8 mouse cellular contexts compared by ENCODE assay signal in the genomic region with DNA sequence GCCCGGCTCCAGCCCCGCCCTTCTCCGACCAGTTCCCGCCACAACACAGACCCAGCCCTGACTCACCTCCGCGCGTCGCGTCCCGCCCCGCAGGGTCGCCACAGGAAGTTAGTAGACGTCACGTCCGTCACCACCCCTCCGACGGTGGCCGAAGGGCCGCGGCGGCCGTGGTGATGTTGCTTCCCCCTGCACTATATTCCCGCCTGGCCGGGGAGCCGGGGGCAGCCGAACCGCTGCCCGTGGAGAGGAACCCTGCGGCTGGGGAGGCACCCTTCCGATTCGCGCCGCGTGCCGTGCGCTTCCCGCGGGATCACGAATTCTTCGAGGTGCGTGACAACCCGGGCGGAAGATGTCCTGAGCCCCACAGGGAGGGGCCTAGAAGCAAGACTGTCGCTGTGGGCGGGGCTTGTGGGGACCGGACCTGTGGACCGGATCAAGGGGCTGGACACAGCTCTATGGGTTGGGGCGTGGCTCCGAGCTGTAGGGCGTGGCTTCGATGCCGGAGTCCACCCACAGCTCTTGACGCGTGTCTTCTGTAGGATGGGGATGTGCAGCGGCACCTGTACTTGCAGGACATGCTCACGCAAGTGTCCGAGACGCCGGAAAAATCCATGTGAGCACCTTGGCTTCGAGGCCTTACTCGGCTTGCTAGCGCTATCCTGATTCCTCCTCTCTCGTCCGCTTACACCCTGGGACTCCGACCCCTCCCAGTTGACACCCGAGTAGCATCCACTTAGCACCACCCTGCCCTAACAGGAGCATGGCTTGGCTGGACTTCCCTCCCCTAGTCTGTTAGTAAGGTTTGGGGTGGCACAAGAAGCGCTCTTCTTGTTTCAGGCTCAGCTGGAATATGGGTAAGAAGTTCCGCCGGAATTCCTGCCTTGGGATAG. TPM values are rescaled to one million over a fixed set of nuclear protein-coding genes. Genes with fewer than 3 reads are reported as not detected.
A peak's percentile ranks its signal among the peaks of the same experiment; 100 is the strongest.
DNase-seq lines count a peak whose midpoint lies in the region; ATAC-seq and TF ChIP-seq lines count a peak whose summit lies in the region.

Zfp511 (plus strand) TSS at position 111 of the 890 bp plus-strand sequence.
Tubgcp2 (minus strand) TSS at position 389 of the 890 bp plus-strand sequence.

- peak within 1 kb of the TSS; percentile 84 for H3K4me3 ChIP-seq in gastrocnemius, adult 2 months
- peak within 1 kb of the TSS; percentile 62 for H3K4me3 ChIP-seq in hindbrain, postnatal 0 days (ENCODE audit: low read length)
- H3K4me3 ChIP-seq in left cerebral cortex, adult 2 months, result peak within 1 kb of the TSS; percentile 59

- intact Hi-C loops in gastrocnemius, adult 2 months (cut with DNase I), result loop anchor here (5.0 kb wide), 1 partner anchor 81 kb away; the partner anchor contains the start of genes Echs1 and Paox
- intact Hi-C loops in left cerebral cortex, adult 2 months (cut with DNase I), result loop anchor here (2.0 kb wide), 1 partner anchor 58 kb away; the partner anchor contains the start of gene 6430531B16Rik

- peak within 1 kb of the TSS; percentile 77 for H3K4me2 ChIP-seq in hindbrain, postnatal 0 days (ENCODE audit: low read depth, low read length)

- WGBS in hindbrain, postnatal 0 days, result 1% methylated on average over 68 of the region's 69 CpGs

- H3K9ac ChIP-seq in hindbrain, postnatal 0 days (replicated peaks; ENCODE audit: low read length), result peak within 1 kb of the TSS; percentile 77

- peaks cover 7% of the 10 kb centered on the region for H3K4me1 ChIP-seq in hindbrain, postnatal 0 days (ENCODE audit: insufficient read depth, low read length)

- peak within 1 kb of the TSS; percentile 97 for H3K27ac ChIP-seq in gastrocnemius, adult 2 months
- H3K27ac ChIP-seq in hindbrain, postnatal 0 days, result peak within 1 kb of the TSS; percentile 87
- H3K27ac ChIP-seq in left cerebral cortex, adult 2 months, result peak within 1 kb of the TSS; percentile 94

- peak; percentile 90 for ATAC-seq in common myeloid progenitor, adult 5-6 weeks (replicated peaks; ENCODE audit: low read depth, poor library complexity, severe bottlenecking)
- ATAC-seq in hindbrain, postnatal 0 days, result peak; percentile 96
- peak; percentile 93 for ATAC-seq in megakaryocyte, adult 5-6 weeks (ENCODE audit: poor library complexity, severe bottlenecking)

- DNase-seq in ZHBTc4 (ENCODE audit: low read depth, low spot score), result peak; percentile 99
- DNase-seq in gastrocnemius, adult 2 months, result peak; percentile 98
- DNase-seq in hindbrain, postnatal 0 days (ENCODE audit: low spot score), result peak; percentile 95
- peak; percentile 91 to 93 for DNase-seq in left cerebral cortex, adult 2 months (ENCODE audit: extremely low spot score in 1 of 2, low spot score in 2 of 2)
- peak; percentile 93 to 97 for DNase-seq in right cerebral cortex, adult 2 months (ENCODE audit: low spot score in 2 of 2)
- DNase-seq in urinary bladder, postnatal 14 days (ENCODE audit: low spot score), result peak; percentile 98

- no peaks in the 10 kb centered on the region for H3K9me3 ChIP-seq in hindbrain, postnatal 0 days (ENCODE audit: low read length)

- H3K27me3 ChIP-seq in hindbrain, postnatal 0 days (ENCODE audit: insufficient read depth, low read length), result no peaks in the 10 kb centered on the region

- peaks cover 19% of the 10 kb centered on the region for H3K36me3 ChIP-seq in hindbrain, postnatal 0 days (ENCODE audit: insufficient read depth, low read length)

- TF ChIP-seq CTCF in gastrocnemius, adult 2 months (IDR thresholded peaks at IDR 0.05), result no peak
- TF ChIP-seq CTCF in hindbrain, postnatal 0 days (IDR thresholded peaks at IDR 0.05; ENCODE audit: low read depth), result no peak
- no peak for TF ChIP-seq CTCF in left cerebral cortex, adult 2 months (IDR thresholded peaks at IDR 0.05)

RNA-seq across cellular contexts. Expression of gene Zfp511, which starts in this region (rescaled TPM):
- total RNA-seq in common myeloid progenitor, adult 5-6 weeks (2017), result 21.7 and 23.6 TPM in 2 replicates
- total RNA-seq in gastrocnemius, adult 2 months (2021), result 1 to 10 TPM; 8.4 to 8.6 TPM
- 23.3 and 42.9 TPM in 2 replicates for total RNA-seq in hindbrain, postnatal 0 days (2014; rRNA removed)
- polyA plus RNA-seq in hindbrain, postnatal 0 days (2015; fragmentation: Nextera tagmentation; extraction: Ambion mirVana), result 60.5 and 63.9 TPM in 2 replicates
- total RNA-seq in left cerebral cortex, adult 2 months (2021), result 10 to 100 TPM; 25.8 to 26.0 TPM
- total RNA-seq in megakaryocyte, adult 5-6 weeks (2015), result 32.2 and 34.0 TPM in 2 replicates
- 19.9 and 22.8 TPM in 2 replicates for total RNA-seq in megakaryocyte, adult 5-6 weeks (2017)

RNA-seq across cellular contexts. Expression of gene Tubgcp2, which starts in this region (rescaled TPM):
- 47.4 and 54.2 TPM in 2 replicates for total RNA-seq in common myeloid progenitor, adult 5-6 weeks (2017)
- total RNA-seq in gastrocnemius, adult 2 months (2021), result 10 to 100 TPM; 19.7 to 23.5 TPM
- 61.7 and 63.7 TPM in 2 replicates for total RNA-seq in hindbrain, postnatal 0 days (2014; rRNA removed)
- 58.3 TPM in 2 replicates for polyA plus RNA-seq in hindbrain, postnatal 0 days (2015; fragmentation: Nextera tagmentation; extraction: Ambion mirVana)
- 10 to 100 TPM; 34.4 to 35.0 TPM for total RNA-seq in left cerebral cortex, adult 2 months (2021)
- total RNA-seq in megakaryocyte, adult 5-6 weeks (2015), result 17.8 and 18.8 TPM in 2 replicates
- total RNA-seq in megakaryocyte, adult 5-6 weeks (2017), result 29.7 and 36.7 TPM in 2 replicates

Comparison
In these comparisons a context has a peak if more than half of its experiments do, and no peak if none do; other contexts are left out.
1. Peak in every context shown above with its lines: DNase-seq, ATAC-seq, H3K4me3 ChIP-seq and H3K27ac ChIP-seq.